ENCODE assay signal across 8 mouse cellular contexts in genomic region chr14:122982571-122983225, GRCm38 (mm10). TPM values are rescaled to one million over a fixed set of nuclear protein-coding genes. Genes with fewer than 3 reads are reported as not detected.
DNase-seq lines count a peak whose midpoint lies in the region; ATAC-seq and TF ChIP-seq lines count a peak whose summit lies in the region.

No protein-coding gene starts in this region.

- peak; percentile 94 for ATAC-seq in Patski
- peak; percentile 90 for ATAC-seq in forebrain, embryonic 15.5 days (replicated peaks)
- ATAC-seq in lung, embryonic 14.5 days (ENCODE audit: insufficient read depth), result peak; percentile 88

- no peaks in the 10 kb centered on the region for H3K9me3 ChIP-seq in forebrain, embryonic 15.5 days
- H3K9me3 ChIP-seq in lung, embryonic 14.5 days (ENCODE audit: low read depth, low read length), result no peaks in the 10 kb centered on the region

- POLR2A ChIA-PET in Patski (lab: Charles Lee), result interaction anchor here (1.0 kb wide), 1 partner anchor 111 kb away, joined by 4 read pairs; no protein-coding TSS in a partner anchor

- intact Hi-C loops in heart, postnatal 14 days (cut with DNase I), result loop anchor here (10.0 kb wide), 1 partner anchor 498 kb away; no protein-coding TSS in a partner anchor

- CTCF ChIA-PET in Patski (lab: Charles Lee), result no interaction called here

- DNase-seq in Patski (ENCODE audit: low read depth, low spot score), result peak; percentile 34
- peak; percentile 61 for DNase-seq in c-Kit-positive CD71-positive TER-119-positive erythroid progenitor cells, embryonic 14.5 days (ENCODE audit: low spot score)
- DNase-seq in heart, postnatal 14 days, result peak; percentile 81 to 83
- DNase-seq in kidney, postnatal 4 days, result peak; percentile 78 to 89
- DNase-seq in lung, embryonic 14.5 days, result peak; percentile 71
- peak; percentile 55 for DNase-seq in ovary, adult 18-20 months (ENCODE audit: low spot score)
- peak; percentile 62 to 67 for DNase-seq in urinary bladder, postnatal 36 days (ENCODE audit: low spot score in 2 of 2)

- H3K36me3 ChIP-seq in forebrain, embryonic 15.5 days, result no peaks in the 10 kb centered on the region
- H3K36me3 ChIP-seq in lung, embryonic 14.5 days (ENCODE audit: insufficient read depth), result no peaks in the 10 kb centered on the region

- H3K4me1 ChIP-seq in forebrain, embryonic 15.5 days, result peaks cover 23% of the 10 kb centered on the region
- peaks cover 4% of the 10 kb centered on the region; the same call in 1 of the 2 replicates for H3K4me1 ChIP-seq in lung, embryonic 14.5 days (ENCODE audit: insufficient read depth)

- H3K27ac ChIP-seq in forebrain, embryonic 15.5 days (replicated peaks), result peak overlapping the region; percentile 91
- H3K27ac ChIP-seq in lung, embryonic 14.5 days (ENCODE audit: low read depth), result peak overlapping the region; percentile 78

- H3K9ac ChIP-seq in forebrain, embryonic 15.5 days (replicated peaks), result peak overlapping the region; percentile 77
- H3K9ac ChIP-seq in lung, embryonic 14.5 days, result peak overlapping the region; percentile 79

- H3K4me3 ChIP-seq in forebrain, embryonic 15.5 days, result peak overlapping the region; percentile 77
- peak overlapping the region; percentile 72 for H3K4me3 ChIP-seq in lung, embryonic 14.5 days (ENCODE audit: low read depth, low read length)

- no peak for TF ChIP-seq CTCF in Patski (IDR thresholded peaks at IDR 0.05)
- TF ChIP-seq CTCF in lung, embryonic 14.5 days (IDR thresholded peaks at IDR 0.05; ENCODE audit: low read depth), result no peak

- peak overlapping the region; percentile 84 for H3K4me2 ChIP-seq in forebrain, embryonic 15.5 days (replicated peaks)
- peak overlapping the region; percentile 90 for H3K4me2 ChIP-seq in lung, embryonic 14.5 days

- in situ Hi-C loops in Patski (cut with MboI; ENCODE audit: low pct_unique_long_range_greater_than_20kb), result no loop called here

- 0% methylated on average over 62 of the region's 63 CpGs for WGBS in forebrain, embryonic 15.5 days
- under 1% methylated on average over 62 of the region's 63 CpGs for WGBS in lung, embryonic 14.5 days

- no peaks in the 10 kb centered on the region for H3K27me3 ChIP-seq in Patski
- 0 out of 2 replicates have a peak, but pooled peaks cover 3% of the 10 kb centered on the region for H3K27me3 ChIP-seq in forebrain, embryonic 15.5 days
- no peaks in the 10 kb centered on the region for H3K27me3 ChIP-seq in lung, embryonic 14.5 days (ENCODE audit: insufficient read depth, low read length)

RNA-seq across cellular contexts. Expression of gene Tmtc4, which starts 1.1 kb away (rescaled TPM):
- polyA plus RNA-seq in Patski (2021), result 24.3 TPM
- polyA plus RNA-seq in forebrain, embryonic 15.5 days (2015; fragmentation: Nextera tagmentation; extraction: Ambion mirVana), result 36.6 and 39.1 TPM in 2 replicates
- 10 to 100 TPM; 11.1 to 12.0 TPM for total RNA-seq in heart, postnatal 14 days (2021)
- polyA plus RNA-seq in lung, embryonic 14.5 days (2014; fragmentation: Nextera tagmentation; extraction: Ambion mirVana), result 18.6 and 20.7 TPM in 2 replicates

Comparison
In these comparisons a context has a peak if more than half of its experiments do, and no peak if none do; other contexts are left out.
1. Peak in every context shown above with its lines: DNase-seq, ATAC-seq, H3K4me3 ChIP-seq and H3K27ac ChIP-seq.